Mouse (Mus musculus) 416B (cell line): Measurements from ENCODE around the gene Chml.

ENCODE experiments used
- DNase-seq: peaks from one replicate; pipeline ENCODE4 v3.0.0; 2011; ENCODE audit warnings: low read depth

Chml gene

GRCm38 (mm10) chr1:175692246-175692996, at the start of gene Chml, which contains the start of gene Opn3:
Gene Chml, minus strand, starts transcription at chr1:175692901.
Gene Opn3, minus strand, starts transcription at chr1:175692776.
- DNase-seq, result peak; percentile 100

GRCm38 (mm10) chr1:175725771-175726170, 33.1 kb upstream of the Chml start:
- DNase-seq, result no peak

- no peak for DNase-seq
Observed at GRCm38 (mm10) chr1:175716832-175717231, 24.1 kb upstream of the Chml start.

DNA sequence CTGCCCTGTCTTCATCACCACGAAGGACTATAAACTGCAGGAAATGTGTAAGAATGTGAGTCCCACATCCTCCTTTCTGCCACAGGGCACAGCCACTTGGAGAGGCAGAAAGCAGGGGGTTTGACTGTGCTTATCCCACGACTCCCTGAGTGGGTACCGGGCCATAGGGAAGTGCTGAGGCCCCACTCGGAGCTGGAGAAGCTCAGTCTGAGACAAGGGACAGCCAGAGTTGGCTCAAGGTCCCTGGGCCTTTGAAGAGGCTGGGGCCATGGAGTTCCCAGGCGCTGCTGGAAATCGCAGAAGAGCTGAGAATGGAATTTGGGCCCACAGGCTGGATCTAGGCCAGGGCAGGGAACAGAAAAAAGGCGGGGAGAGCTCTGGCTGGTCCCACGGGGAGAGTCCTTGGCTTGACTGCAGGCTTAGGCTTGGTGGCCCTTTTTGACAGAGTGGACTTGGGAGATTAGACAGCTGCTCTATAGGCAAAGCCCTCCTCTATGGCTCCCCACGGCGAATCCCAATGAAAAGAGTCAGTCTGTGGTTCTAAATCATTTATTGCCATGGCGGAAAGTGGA, 19.7 kb upstream of the Chml start:
- no peak for DNase-seq

DNA sequence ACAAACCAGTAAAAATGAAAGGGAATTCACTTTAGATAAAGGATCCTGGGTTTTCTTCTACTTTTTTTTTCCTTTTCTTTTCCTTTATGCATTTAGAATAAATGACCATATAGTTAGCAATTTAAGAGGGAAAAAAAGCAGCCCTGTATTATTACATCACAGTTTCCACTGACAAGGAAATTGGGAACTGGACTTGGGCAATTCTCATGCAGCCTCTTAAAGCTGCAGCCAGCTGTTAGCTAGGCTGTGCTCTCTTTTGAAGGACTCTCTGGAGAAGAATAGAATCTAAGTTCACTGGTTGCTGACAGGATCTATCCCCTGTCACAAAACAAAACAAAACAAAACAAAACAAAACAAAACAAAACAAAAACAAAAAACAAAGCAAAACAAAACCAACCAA, 15.3 kb upstream of the Chml start:
- DNase-seq, result no peak

DNA sequence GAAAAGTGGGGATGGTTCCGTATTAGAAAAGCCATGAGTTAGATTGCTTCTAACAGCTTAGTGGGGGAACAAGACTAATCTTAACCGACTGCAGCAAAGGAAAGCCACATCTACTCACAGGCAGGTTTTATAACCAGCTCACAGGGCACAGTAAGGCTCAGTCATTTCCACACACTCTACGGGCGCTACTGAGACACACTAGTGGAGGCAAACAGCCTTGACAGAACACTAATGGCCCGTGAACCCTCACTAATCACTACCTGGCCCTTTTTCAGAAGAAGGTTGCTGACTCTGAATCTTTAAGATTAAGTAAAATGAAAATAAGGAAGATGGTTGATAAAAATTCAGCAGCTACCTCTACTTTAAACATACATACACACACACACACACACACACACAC, 14.9 kb upstream of the Chml start:
- no peak for DNase-seq

- DNase-seq, result no peak
Observed at GRCm38 (mm10) chr1:175701145-175701544, 8.4 kb upstream of the Chml start.

- DNase-seq, result peak; percentile 30
Observed at GRCm38 (mm10) chr1:175699796-175700195, 7.1 kb upstream of the Chml start.

DNA sequence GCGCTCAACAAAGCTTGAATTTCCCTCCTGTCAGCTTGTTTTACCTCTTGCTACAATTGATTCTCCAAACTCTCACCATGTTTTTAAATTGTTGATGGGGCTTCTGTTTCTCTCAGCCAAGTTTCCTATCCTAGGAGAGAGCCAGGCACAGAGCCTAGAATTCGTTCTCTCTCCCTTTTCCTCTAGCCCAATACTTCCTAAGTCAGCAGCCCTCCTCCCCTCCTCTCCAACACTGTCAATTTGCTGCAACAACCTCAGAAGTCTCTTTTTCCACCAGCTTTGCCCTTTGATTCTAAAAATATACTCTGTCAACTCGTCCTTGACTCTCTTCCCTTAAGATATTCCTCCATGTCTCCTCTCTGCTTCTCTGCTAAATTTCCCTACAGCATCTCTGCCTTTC, 6.7 kb upstream of the Chml start:
- DNase-seq, result no peak

GRCm38 (mm10) chr1:175698293-175698692, 5.6 kb upstream of the Chml start, which contains the start of gene Wdr64:
Gene Wdr64, plus strand, starts transcription at chr1:175698593.
- DNase-seq, result no peak

GRCm38 (mm10) chr1:175693429-175693960, 794 bp upstream of the Chml start:
- no peak for DNase-seq

GRCm38 (mm10) chr1:175692997-175693361, 278 bp upstream of the Chml start:
- DNase-seq, result no peak

DNA sequence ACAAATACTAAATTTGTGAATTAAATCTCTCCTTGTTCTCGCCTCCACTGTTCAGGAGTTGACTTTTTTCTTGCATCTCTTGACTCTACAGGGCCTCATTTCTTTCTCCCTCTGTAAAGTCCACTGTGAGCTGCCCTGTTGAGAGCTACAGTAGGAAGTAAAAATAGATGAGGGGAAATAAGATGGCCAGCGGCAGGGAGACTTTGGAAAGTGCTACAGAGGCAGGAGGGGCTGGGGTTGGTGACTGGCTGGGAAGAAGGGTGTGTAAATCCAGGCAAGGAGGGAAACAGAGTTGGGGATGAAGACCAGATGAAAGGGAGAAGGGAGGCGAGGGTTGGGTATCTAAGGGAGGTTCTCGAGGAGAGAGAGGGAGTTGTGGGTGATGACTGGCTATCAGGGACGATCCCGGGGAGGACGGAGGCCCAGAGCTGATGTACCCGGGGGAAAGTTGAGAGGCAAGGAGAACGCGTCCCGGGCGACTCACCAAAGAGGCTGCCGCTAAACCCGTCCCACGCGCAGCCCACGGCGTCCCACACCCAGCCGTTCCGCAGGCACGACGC, 935 bp downstream of the Chml start:
- DNase-seq, result peak; percentile 41

- no peak for DNase-seq
Observed at GRCm38 (mm10) chr1:175680995-175681394, 11.7 kb downstream of the Chml start.

GRCm38 (mm10) chr1:175677459-175677858, 15.2 kb downstream of the Chml start:
- DNase-seq, result no peak

- DNase-seq, result no peak
Observed at GRCm38 (mm10) chr1:175675116-175675515, 17.6 kb downstream of the Chml start.

DNA sequence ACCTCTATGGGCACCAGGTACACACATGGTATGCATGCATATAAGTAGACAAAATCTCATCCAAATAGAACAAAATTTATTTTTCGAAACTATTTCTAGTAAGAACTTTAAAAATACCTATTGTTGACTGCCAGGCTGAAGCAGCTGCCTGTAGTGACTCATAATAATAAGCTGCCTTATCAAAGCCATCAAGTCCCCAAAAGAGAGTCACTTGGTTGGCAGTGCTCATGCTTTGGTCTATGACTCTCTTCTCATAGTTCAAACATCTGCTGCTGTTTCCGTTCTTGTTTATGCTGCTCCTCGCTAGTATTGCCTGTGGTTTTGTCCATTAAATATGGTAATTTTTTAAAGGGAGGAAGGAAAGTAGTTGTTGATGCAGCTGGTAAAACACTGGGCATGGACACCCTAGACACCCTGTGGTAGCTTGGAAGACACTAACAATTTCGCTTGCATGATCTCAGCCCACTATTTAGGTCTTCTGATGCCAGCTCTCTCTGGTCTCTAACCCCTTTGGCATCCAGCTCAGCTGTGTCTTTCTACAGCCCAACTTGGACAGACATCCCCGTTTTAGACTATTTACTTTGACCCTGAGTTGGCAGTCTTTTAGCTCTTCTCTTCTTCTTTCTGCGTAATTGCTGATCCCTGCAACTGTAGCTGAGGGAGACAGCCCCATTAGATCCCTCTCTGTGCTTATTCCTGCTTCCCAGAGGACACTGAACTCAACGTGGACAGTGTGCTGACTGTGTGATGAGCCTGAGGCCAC, 19.0 kb downstream of the Chml start:
- peak; percentile 67 for DNase-seq

- peak; percentile 62 for DNase-seq
Observed at GRCm38 (mm10) chr1:175671626-175672025, 21.1 kb downstream of the Chml start.

GRCm38 (mm10) chr1:175670042-175670441, 22.7 kb downstream of the Chml start:
- DNase-seq, result no peak

DNA sequence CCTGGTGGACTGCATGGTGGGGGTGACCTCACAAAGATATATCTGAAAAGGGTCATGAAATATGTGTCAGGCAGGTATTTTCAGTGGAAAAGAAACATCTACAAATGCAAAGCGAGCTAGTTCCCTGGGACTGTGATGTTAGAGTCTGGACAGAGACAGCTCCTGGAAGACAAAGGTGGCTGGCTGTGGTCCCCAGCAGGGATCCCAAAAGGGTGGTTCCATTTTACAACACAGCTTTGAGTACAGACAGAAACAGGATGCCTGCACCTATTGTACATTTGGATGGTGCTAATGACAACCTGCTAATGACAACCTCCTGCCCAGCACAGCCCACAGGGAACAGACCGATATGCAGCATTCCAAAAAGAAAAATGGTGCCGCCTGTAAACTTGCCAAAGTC, 23.2 kb downstream of the Chml start:
- no peak for DNase-seq

DNA sequence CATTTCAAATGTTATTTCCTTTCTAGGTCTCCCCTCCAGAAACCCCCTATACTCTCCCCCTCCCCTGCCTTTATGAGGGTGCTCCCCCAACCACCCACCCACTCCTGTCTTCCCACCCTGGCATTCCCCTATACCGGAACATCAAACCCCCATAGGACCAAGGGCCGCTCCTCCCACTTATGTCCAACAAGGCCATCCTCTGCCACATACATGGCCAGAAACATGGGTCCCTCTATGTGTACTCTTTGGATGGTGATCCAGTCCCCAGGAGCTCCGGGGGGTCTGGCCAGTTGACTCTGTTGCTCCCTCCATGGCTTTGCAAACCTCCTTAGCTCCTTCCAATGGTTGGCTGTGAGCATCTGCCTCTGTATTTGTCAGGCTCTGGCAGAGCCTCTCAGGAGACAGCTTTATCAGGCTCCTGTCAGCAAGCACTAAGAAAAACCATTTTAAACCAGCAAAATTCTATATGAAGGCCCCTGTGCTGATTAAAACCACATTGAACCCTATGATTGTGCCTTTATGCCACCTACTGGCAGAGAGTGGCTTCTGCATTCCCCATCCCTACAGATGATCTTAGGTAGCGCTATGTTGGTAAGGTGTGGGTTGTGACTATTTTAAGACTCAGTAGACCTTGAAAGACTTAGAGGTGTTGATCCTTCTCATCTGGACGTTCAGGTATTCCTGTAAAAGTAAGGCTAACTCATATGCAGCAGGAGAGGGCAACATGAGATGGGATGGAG, 23.9 kb downstream of the Chml start:
- DNase-seq, result peak; percentile 62

- no peak for DNase-seq
Observed at GRCm38 (mm10) chr1:175659900-175660299, 32.8 kb downstream of the Chml start.
